Mouse (Mus musculus): ENCODE measurements at regions not wholly inside any gene's neighbourhood (a gene's known extent, or its start where the extent isn't known, plus 50 kb on each side); places are given as distances from the start of the nearest gene placed in this dataset.

GRCm38 (mm10) chr12:9655794-9656193, 85.9 kb downstream of the Osr1 start:
- TF ChIP-seq HCFC1 (IDR thresholded peaks at IDR 0.05; ENCODE audit: borderline replicate concordance, insufficient read depth, low read length) (no peak), ZNF384 (IDR thresholded peaks at IDR 0.05; ENCODE audit: low read depth, low read length) (no peak)

Data from ES-E14 (cell line).